Mouse (Mus musculus): ENCODE results near the gene Ublcp1.

DNA sequence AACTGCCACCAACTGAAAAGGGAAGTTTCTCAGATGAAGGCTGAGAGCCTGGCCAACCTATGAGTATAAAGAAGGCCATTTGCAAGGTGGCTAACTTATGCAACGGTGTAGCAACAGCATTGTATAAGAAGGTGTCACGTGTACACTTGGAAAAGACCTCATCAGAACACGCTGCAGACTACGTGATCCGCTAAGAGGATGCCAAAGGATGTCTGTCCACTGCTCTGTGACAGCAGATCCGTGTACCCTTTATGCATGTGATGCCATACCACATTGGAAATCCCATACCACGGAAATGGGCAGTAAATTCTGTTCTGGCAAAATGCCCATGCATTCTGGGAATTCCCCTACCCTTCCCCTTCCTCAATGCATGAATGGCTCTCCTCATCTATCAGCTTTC is 33.8 kb upstream of the Ublcp1 start:
- TF ChIP-seq CTCF (IDR thresholded peaks at IDR 0.05; ENCODE audit: extremely low read depth, insufficient read depth, insufficient read length, insufficient replicate concordance) (no peak), POLR2A (IDR thresholded peaks at IDR 0.05; ENCODE audit: low read depth, low read length) (no peak)

Measured in spleen, adult 2 months (tissue).